Mouse (Mus musculus) central nervous system, embryonic 11.5 days (tissue): ENCODE data around the gene Dpy19l2. TPM values are rescaled to one million over a fixed set of nuclear protein-coding genes. Genes with fewer than 3 reads are reported as not detected.

Source experiments
- polyA plus RNA-seq: library from polyadenylated mRNA; depleted of rRNA; stranded (reverse); fragments of >200 nt; gene quantifications from 2 replicates; pipeline ENCODE4 v1.2.3, GENCODE M21; 2012; rRNA removed

Dpy19l2 gene
- 0.02 and 0.12 TPM in 2 replicates for polyA plus RNA-seq

GRCm38 (mm10) chr9:24695700-24696404, at the start of gene Dpy19l2:
TSS of gene Dpy19l2 (minus strand) at chr9:24696293.

GRCm38 (mm10) chr9:24624896-24625295, 71.2 kb downstream of the Dpy19l2 start, which contains the start of gene Cypt4:
TSS of gene Cypt4 (plus strand) at chr9:24625196.

Other genes with a start within 250 kb of the Dpy19l2 start
- 27.6 and 37.2 TPM in 2 replicates for gene Dpy19l1, start 193.2 kb downstream of the Dpy19l2 start, polyA plus RNA-seq
- not detected in 2 replicates for gene Cypt4, start 71.1 kb downstream of the Dpy19l2 start, polyA plus RNA-seq
- gene Tbx20, start 78.0 kb upstream of the Dpy19l2 start, polyA plus RNA-seq: 1.3 and 2.4 TPM in 2 replicates